ENCODE assay signal across 11 mouse cellular contexts in the genomic region with DNA sequence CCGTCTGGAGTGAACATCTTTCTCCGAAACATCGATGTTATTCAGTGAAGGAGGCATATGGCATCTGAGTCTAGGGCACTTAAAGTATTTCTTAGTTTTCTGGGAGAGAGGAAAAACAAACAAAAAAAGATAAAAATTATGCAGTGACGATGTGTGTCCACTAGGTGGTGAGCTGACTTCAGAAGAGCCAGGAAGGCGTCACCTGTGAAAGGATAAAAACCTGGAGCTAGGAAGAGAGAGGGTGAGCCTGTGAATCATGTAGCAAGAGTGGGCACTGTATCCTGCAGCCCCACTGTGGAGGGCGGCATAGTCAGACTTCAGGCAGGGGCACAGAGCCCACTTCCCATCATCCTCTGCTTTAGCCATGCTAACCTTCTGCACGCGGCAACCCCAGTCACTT. TPM values are rescaled to one million over a fixed set of nuclear protein-coding genes. Genes with fewer than 3 reads are reported as not detected.
DNase-seq lines count a peak whose midpoint lies in the region; ATAC-seq and TF ChIP-seq lines count a peak whose summit lies in the region.
"Had no signal": no experiment of that assay in that cellular context is flagged by ENCODE, and none has a peak within 500 bp of the region (broad histone marks: within the 10 kb centered on the region; RNA-seq: fewer than 3 reads in every experiment).

No protein-coding gene starts in this region.

- H3K36me3 ChIP-seq in forebrain, postnatal 0 days (ENCODE audit: insufficient read depth) = no peaks in the 10 kb centered on the region
- H3K36me3 ChIP-seq in forebrain, embryonic 13.5 days (ENCODE audit: poor library complexity, severe bottlenecking) = no peaks in the 10 kb centered on the region
- no peaks in the 10 kb centered on the region for H3K36me3 ChIP-seq in lung, embryonic 14.5 days (ENCODE audit: insufficient read depth)
- H3K36me3 ChIP-seq: midbrain, embryonic 15.5 days had no signal

- H3K27ac ChIP-seq in forebrain, postnatal 0 days (ENCODE audit: low read depth, low read length) = no peak overlapping the region
- no peak overlapping the region for H3K27ac ChIP-seq in forebrain, embryonic 13.5 days
- H3K27ac ChIP-seq in lung, embryonic 14.5 days (ENCODE audit: low read depth) = no peak overlapping the region
- H3K27ac ChIP-seq: midbrain, embryonic 15.5 days had no signal

- no peak overlapping the region for H3K4me3 ChIP-seq in forebrain, postnatal 0 days (ENCODE audit: low read depth, low read length)
- H3K4me3 ChIP-seq in forebrain, embryonic 13.5 days = no peak overlapping the region
- no peak overlapping the region for H3K4me3 ChIP-seq in lung, embryonic 14.5 days (ENCODE audit: low read depth, low read length)
- H3K4me3 ChIP-seq: midbrain, embryonic 15.5 days had no signal

- no peaks in the 10 kb centered on the region for H3K27me3 ChIP-seq in forebrain, postnatal 0 days (ENCODE audit: insufficient read depth, low read length)
- H3K27me3 ChIP-seq in forebrain, embryonic 13.5 days = no peaks in the 10 kb centered on the region
- H3K27me3 ChIP-seq in lung, embryonic 14.5 days (ENCODE audit: insufficient read depth, low read length) = no peaks in the 10 kb centered on the region
- H3K27me3 ChIP-seq: midbrain, embryonic 15.5 days had no signal

- no peaks in the 10 kb centered on the region for H3K4me1 ChIP-seq in forebrain, postnatal 0 days (ENCODE audit: insufficient read depth)
- H3K4me1 ChIP-seq in forebrain, embryonic 13.5 days = no peaks in the 10 kb centered on the region
- H3K4me1 ChIP-seq in lung, embryonic 14.5 days (ENCODE audit: insufficient read depth) = no peaks in the 10 kb centered on the region
- H3K4me1 ChIP-seq: midbrain, embryonic 15.5 days had no signal

- peak; percentile 46 for DNase-seq in forebrain, postnatal 0 days
- peak; percentile 52 for DNase-seq in lung, embryonic 14.5 days
- DNase-seq in lung, postnatal 14 days = no peak
- DNase-seq in R1 (ENCODE audit: low read depth, low spot score) = peak; percentile 58
- DNase-seq in naive thymus-derived CD4-positive, alpha-beta T cell, adult 2 months (ENCODE audit: low read depth) = peak; percentile 51
- no peak for DNase-seq in cerebellum, postnatal 4 days (ENCODE audit: low spot score in 2 of 2)
- no peak for DNase-seq in layer of hippocampus, postnatal 36 days
- DNase-seq: heart, postnatal 14 days had no signal

- 49% methylated on average over 8 of the region's 8 CpGs for WGBS in forebrain, postnatal 0 days
- 50% methylated on average over 8 of the region's 8 CpGs for WGBS in forebrain, embryonic 13.5 days
- 41% methylated on average over 8 of the region's 8 CpGs for WGBS in lung, embryonic 14.5 days

- no peak for ATAC-seq in forebrain, postnatal 0 days
- ATAC-seq in forebrain, embryonic 13.5 days = no peak
- ATAC-seq in lung, embryonic 14.5 days (ENCODE audit: insufficient read depth) = no peak
- ATAC-seq: midbrain, embryonic 15.5 days had no signal

- H3K9me3 ChIP-seq in forebrain, postnatal 0 days (ENCODE audit: low read length) = no peaks in the 10 kb centered on the region
- H3K9me3 ChIP-seq in forebrain, embryonic 13.5 days (replicated peaks) = no peaks in the 10 kb centered on the region
- H3K9me3 ChIP-seq in lung, embryonic 14.5 days (ENCODE audit: low read depth, low read length) = no peaks in the 10 kb centered on the region
- H3K9me3 ChIP-seq: midbrain, embryonic 15.5 days had no signal

- peak; percentile 68 for TF ChIP-seq CTCF in forebrain, postnatal 0 days (IDR thresholded peaks at IDR 0.05; ENCODE audit: low read depth)
- peak; percentile 75 for TF ChIP-seq CTCF in lung, embryonic 14.5 days (IDR thresholded peaks at IDR 0.05; ENCODE audit: low read depth)

- no peak overlapping the region for H3K9ac ChIP-seq in forebrain, postnatal 0 days
- H3K9ac ChIP-seq in forebrain, embryonic 13.5 days = no peak overlapping the region
- H3K9ac ChIP-seq in lung, embryonic 14.5 days = no peak overlapping the region
- H3K9ac ChIP-seq: midbrain, embryonic 15.5 days had no signal

- H3K4me2 ChIP-seq in forebrain, postnatal 0 days (ENCODE audit: low read depth) = no peak overlapping the region
- no peak overlapping the region for H3K4me2 ChIP-seq in forebrain, embryonic 13.5 days
- H3K4me2 ChIP-seq in lung, embryonic 14.5 days = no peak overlapping the region
- H3K4me2 ChIP-seq: midbrain, embryonic 15.5 days had no signal

RNA-seq across cellular contexts. Expression of gene Dmbt1, which starts 37.9 kb away (rescaled TPM):
- total RNA-seq in forebrain, postnatal 0 days (2014; rRNA removed) = not detected in 2 replicates
- polyA plus RNA-seq in forebrain, postnatal 0 days (2015; fragmentation: Nextera tagmentation; extraction: Ambion mirVana) = not detected in 2 replicates
- polyA plus RNA-seq in forebrain, embryonic 13.5 days (2015; fragmentation: Nextera tagmentation; extraction: Ambion mirVana) = 0.05 TPM in 1 of 2 replicates, not detected in the other
- not detected in 2 replicates for polyA plus RNA-seq in lung, embryonic 14.5 days (2014; fragmentation: Nextera tagmentation; extraction: Ambion mirVana)
- not detected for total RNA-seq in layer of hippocampus, postnatal 36 days (2021)
- total RNA-seq: left cerebral cortex, postnatal 14 days had no signal

RNA-seq across cellular contexts. Expression of gene Htra1, which starts 58.0 kb away (rescaled TPM):
- total RNA-seq in forebrain, postnatal 0 days (2014; rRNA removed) = 30.4 and 36.2 TPM in 2 replicates
- 31.7 and 37.3 TPM in 2 replicates for polyA plus RNA-seq in forebrain, postnatal 0 days (2015; fragmentation: Nextera tagmentation; extraction: Ambion mirVana)
- polyA plus RNA-seq in forebrain, embryonic 13.5 days (2015; fragmentation: Nextera tagmentation; extraction: Ambion mirVana) = 9.3 and 9.7 TPM in 2 replicates
- polyA plus RNA-seq in lung, embryonic 14.5 days (2014; fragmentation: Nextera tagmentation; extraction: Ambion mirVana) = 25.8 and 30.0 TPM in 2 replicates
- 100 to 1,000 TPM; 221 to 291 TPM for total RNA-seq in layer of hippocampus, postnatal 36 days (2021)

Comparison
In these comparisons a context has a peak if more than half of its experiments do, and no peak if none do; other contexts are left out.
1. DNase-seq: peak in forebrain, postnatal 0 days (single experiment), lung, embryonic 14.5 days (single experiment), R1 (single experiment) and naive thymus-derived CD4-positive, alpha-beta T cell, adult 2 months (single experiment); none in lung, postnatal 14 days (single experiment), cerebellum, postnatal 4 days (0 of 2) and layer of hippocampus, postnatal 36 days (0 of 2).